Mouse (Mus musculus): ENCODE data around the gene Gpr156.
"Not testable (repeated sequence)": the region's sequence is repeated elsewhere in the genome, so short reads cannot be mapped to it uniquely, and the experiment has no call there.

Gpr156 gene

GRCm38 (mm10) chr16:37956751-37957150 lies 40.5 kb downstream of the Gpr156 start:
- DNase-seq (ENCODE audit: low spot score): no peak

GRCm38 (mm10) chr16:37962696-37963095 lies 46.4 kb downstream of the Gpr156 start:
- not testable (repeated sequence) for DNase-seq (ENCODE audit: low spot score)

DNA sequence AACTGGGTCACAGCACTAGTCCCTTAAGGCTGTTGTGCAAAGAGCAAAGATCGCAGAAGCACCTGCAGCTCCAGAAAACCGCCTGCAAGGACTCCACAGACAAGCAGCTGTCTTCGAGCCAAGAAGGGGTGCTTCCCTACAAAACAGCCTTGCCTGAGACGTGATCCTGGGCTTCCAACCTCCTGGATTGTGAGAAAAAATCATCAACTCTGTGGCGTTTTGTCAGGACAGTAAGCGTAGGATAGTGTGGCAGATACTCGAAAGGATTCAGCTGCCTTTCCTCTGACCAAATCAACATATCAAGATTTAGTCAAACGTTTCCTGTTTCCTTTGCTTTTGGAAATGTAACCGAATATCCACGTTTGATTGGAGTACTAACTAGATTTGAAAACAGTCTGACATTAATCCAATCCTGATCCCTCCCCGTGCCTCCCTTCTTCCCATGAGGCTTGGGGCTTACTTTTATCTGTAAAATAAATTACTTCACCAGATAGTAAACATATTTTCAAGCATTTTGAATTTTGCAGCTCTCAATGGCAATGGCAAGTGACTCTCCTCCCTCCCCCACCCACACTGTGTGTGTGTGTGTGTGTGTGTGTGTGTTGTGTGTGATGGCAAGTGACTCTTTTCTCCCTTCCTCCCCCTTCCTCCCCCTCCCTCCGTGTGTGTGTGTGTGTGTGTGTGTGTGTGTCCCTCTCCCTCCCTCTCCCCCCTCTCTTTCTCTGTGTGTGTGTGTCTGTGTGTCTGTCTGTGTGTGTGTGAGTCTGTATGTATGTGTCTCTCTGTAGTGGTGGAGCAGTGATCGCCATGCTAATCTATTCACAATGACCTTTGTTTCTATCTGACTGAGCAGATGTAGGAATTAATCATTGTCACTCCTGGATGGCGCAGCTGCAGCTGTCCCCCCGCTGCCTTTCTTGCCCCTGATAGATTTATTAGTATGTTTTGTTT lies 47.3 kb downstream of the Gpr156 start:
- no peak for DNase-seq (ENCODE audit: low spot score)

- no peak for DNase-seq (ENCODE audit: low spot score)
Measured at GRCm38 (mm10) chr16:37964380-37965070, 48.2 kb downstream of the Gpr156 start.

DNA sequence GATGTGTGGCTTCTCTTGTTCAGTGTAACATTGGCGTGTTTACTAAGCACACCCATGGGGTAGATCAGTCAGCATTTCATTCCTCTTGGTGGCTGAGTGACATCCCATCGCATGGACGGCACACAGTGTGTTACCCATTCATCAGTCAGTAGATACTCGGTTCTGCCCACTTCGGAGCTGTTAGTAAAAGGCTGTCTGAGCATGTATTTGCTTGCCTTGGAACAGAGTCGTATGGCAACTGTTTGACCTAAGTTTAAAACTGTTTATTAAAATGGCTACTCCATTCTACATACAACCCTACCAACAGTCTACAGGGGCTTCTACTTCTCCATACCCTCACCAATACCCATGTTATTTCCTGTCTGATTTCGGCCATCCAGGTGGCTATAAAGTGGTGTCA lies 50.6 kb downstream of the Gpr156 start:
- DNase-seq (ENCODE audit: low spot score): no peak

- no peak for DNase-seq (ENCODE audit: low spot score)
Measured at GRCm38 (mm10) chr16:37967415-37967814, 51.1 kb downstream of the Gpr156 start.

- DNase-seq (ENCODE audit: low spot score): no peak
Measured at GRCm38 (mm10) chr16:37971522-37971921, 55.2 kb downstream of the Gpr156 start.

DNA sequence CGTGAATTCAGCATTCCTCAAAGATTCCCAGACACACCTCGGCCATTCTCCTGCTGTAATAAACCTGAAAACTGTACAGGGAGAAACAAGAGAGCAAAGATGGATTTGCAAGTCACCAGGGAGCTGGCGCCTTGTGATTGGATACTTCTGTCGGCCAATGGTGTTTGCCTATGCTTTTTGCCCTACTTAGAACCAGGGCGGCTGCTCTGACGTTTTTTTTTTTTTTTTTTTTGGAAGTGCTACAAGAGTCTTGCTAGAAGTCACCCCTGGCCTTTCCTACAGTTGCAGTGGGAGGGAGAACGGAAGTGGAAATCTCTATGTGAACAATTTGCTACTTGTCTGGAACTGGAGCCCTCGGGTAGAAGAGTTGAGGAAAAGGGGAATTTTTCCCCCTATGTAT lies 56.1 kb downstream of the Gpr156 start:
- DNase-seq (ENCODE audit: low spot score): no peak

DNA sequence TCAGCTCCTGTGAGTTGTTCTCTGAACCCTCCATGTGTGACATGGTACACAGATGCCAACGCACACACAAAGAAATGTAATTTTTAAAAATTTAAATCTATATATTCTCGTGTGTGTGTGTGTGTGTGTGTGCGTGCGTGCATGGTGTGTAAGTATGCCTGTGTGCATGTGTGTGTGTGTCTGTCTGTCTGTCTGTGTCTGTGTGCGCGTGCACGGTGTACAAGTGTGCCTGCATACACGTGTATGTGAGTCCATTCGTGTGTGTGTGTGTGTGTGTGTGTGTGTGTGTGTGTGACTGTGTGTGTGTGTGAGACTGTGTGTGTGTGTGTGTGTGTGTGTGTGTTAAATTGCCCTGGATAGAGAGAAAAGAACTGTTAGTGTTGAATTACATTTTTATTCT lies 56.9 kb downstream of the Gpr156 start:
- not testable (repeated sequence) for DNase-seq (ENCODE audit: low spot score)

DNA sequence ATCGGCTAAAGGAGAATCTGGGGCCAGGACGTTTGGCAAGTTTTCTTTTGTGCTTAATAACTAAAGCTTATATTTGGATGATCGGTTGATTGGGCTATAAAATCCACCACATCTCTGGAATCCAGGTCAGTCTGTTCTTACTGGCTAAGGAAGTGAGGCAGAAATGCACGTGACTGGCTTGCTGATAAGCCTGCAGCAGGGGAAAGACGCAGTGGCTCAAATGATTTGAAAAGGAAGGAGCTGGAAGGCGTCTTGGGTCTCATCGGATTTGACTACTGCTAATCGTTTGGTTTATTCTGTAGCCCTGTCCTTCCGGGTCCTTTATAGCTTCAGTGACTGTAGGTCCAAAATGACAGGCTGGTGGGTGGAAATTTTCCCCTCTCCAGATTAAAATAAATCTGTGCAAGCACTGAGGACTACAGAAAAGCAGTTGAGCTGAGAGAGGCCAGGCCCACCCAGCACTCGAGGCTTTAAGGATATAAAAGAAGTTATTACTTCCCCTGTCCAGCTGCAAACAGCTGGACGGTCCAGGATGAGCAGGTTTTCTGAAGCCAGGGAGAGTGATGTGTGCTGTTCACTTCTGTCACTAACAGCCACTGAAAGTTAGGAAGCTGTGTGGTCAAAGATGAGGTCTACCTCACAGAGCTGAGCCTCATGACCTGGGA lies 57.7 kb downstream of the Gpr156 start:
- no peak for DNase-seq (ENCODE audit: low spot score)

- no peak for DNase-seq (ENCODE audit: low spot score)
Measured at GRCm38 (mm10) chr16:37974520-37975340, 58.4 kb downstream of the Gpr156 start.

GRCm38 (mm10) chr16:37981907-37982306 lies 65.6 kb downstream of the Gpr156 start:
- DNase-seq (ENCODE audit: low spot score): no peak

DNA sequence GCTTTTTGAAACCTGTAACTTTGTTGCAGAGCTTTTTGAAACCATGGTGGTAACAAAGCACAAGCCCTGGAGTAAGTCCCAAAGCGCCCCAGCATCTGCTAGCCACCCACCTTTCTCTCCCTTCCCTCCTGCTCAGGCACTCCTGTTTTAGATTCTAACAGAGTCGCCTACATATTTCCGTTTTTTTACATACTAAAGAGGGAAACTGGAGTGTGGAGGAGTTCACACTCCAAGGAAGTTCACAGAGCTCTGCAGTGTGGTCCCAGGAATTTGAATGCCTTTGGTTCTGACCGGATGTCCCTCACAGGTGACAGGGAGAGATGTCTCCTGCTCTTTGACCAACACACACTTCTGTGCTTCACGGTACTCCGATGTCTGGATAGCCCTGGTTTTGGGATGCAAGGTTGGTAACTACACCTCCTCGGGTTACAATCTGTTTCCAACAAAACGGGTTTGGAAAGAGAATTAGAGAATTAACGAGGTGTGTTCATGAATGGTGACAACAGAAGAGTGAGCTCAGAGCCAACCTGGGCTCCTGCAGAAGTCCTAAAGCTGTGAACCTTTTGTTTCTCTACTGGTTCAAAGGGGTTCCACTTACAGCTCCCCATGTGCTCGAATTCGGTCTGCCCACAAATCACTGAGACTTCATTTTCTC lies 72.0 kb downstream of the Gpr156 start:
- no peak for DNase-seq (ENCODE audit: low spot score)

DNA sequence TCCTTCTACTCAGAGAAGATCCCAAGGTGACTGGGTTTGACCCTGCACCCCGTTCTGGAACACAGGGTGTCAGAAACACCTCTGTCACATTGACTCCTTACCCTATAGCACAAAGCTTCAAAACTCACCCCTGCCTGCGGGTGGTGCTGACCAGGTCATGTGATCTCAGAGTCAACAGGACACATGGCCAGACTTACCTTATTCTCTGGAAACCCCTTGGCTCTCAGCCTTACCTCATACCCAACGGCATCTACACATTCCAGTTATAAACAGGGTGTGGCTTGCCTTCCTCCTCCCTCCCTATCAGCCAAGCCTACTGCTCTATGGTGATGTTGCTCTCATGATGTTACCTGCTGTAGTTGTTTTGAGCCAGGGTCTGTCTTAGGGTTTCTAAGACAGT lies 73.5 kb downstream of the Gpr156 start:
- no peak for DNase-seq (ENCODE audit: low spot score)

DNA sequence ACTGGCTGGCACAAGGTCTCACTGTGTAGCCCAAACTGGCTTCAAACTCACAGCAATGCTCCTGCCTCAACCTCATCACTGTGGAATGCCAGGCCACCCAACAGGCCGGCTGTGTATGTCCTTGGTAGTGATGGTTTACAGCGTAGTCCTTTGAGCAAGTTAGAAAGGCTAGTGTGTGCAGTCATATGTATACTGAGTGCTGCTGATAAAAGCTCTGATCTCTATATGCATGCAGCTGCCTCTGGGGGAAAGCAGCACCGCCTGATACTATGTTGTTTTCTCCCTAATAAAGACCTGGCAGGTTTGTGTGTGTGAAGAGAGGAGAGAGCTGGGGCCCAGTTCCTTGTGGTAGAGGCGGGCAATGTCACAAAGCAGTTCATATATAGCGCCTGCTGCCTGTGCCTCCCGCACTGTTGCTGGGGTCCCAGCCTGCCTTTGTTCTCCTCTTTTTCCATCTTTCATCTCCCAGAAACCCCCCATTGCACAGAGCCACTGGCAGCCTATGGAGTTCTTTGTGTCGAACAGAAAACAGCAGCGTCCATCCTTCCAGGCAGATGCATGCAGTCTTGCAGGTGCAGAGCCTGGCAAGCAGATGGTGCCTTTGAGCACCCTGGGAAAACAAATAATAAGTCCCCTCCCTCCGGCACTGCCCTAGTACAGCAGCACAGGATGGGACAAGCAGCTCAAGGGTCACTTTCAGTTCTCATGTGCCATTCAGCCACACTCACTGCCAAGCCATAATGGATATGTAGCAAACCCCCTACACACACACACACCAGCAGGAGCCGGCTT lies 74.5 kb downstream of the Gpr156 start:
- no peak for DNase-seq (ENCODE audit: low spot score)

DNA sequence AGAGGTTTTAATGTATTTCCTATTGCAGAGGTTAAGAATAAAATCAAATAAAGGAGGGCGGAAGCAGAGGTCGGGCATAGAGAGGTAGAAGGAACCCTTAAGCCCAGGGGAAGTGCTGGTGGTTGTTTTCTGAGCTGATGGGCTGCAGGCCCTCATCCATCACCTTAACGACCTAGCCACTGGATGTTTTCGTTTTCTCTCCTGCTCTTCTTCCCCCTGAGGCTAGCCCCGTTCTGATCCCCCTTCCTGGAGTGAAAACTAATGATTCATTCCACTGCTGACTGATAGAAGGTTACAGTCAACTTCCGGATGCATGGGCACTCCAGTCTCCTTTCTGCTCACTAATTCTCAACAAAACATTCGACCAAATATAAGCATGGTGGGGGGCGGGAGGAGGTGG lies 76.5 kb downstream of the Gpr156 start:
- no peak for DNase-seq (ENCODE audit: low spot score)

DNA sequence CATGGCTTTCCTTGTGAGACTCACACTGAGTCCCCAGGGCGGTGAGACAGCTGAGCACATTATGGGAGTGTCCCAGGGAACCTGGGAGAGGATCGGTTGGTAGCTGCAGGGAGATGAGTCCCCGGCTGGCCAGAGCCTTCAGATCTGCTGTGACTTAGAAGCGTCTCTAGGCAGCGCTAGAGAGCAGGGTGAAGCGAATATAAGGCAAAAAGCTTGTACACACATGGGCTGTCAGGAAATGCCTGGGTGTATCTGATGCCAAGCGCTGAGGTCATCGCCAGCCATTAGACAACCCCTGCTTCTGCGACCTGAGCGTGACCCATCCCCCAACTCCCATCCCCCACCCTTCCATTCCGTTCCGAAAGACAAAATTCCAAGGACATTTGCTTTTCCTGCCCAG lies 78.4 kb downstream of the Gpr156 start:
- peak; percentile 35 for DNase-seq (ENCODE audit: low spot score)

- no peak for DNase-seq (ENCODE audit: low spot score)
Measured at GRCm38 (mm10) chr16:37997771-37998170, 81.5 kb downstream of the Gpr156 start.

DNA sequence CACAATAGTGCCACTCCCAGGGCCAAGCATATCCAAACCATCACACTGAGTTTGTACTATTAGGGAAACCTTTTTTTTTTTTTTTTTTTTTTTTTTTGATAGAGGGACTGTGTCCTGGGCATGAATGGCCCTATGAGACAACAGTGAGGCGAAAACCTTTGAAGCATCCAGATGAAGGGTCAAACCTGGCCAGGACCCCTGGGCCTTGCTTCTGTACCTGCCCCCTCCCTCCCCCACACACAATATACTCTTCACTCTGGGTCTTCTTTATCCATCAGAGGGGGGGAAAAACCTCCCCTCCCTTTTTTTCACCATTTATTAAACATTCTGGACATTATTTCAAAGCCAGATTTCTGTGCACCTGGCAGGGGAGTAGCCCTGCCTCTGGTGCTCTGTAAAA lies 83.5 kb downstream of the Gpr156 start:
- DNase-seq (ENCODE audit: low spot score): no peak

DNA sequence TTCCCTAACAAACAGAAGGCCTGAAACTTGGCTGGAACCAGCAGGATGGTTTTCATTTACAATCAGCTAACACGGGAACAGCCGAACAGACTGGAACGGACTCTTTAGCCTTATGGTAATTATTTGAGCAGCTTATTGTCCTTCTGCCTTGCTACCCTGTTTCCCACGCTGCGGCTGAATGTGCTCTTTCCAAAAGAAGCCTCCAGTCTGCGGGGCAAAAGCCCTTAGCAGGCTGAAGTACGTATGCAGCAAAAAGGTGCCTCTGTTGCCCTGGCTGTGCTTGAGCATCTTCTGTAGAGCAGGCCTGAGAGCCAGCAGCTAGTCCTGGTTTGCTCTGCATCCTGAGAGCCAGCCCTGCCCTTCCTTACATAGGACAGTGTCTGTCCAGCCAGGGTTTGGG lies 83.9 kb downstream of the Gpr156 start:
- DNase-seq (ENCODE audit: low spot score): no peak

DNA sequence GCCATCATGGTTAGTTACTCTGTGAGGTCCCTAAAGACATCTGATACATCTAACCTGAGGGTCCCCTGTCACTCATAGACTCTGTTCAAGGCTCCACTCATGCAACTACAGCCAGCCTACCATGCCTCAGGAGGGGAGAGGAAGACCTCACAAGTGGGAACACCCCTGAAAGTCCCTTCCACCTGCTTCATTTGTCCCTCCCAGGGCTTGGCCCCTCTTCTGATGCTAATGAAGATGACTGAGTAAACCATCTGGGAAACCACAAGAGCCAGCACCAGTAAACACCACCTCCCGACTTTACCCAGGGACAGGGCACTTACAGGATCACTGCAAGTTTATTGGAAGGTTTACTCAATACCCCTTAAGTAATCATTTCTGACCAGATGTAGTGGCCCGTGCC lies 85.5 kb downstream of the Gpr156 start:
- DNase-seq (ENCODE audit: low spot score): no peak

Data from urinary bladder, postnatal 25 days (tissue).